Mouse (Mus musculus) liver, adult (tissue): ENCODE results near the gene Usp38.

Source experiments
- GATA4 ChIP-seq: IDR thresholded peaks from 2 replicates; pipeline ENCODE4 v1.6.1; 2014; ENCODE audit warnings: mild to moderate bottlenecking, low read length; ENCODE audit not compliant: insufficient replicate concordance

Usp38 gene

DNA sequence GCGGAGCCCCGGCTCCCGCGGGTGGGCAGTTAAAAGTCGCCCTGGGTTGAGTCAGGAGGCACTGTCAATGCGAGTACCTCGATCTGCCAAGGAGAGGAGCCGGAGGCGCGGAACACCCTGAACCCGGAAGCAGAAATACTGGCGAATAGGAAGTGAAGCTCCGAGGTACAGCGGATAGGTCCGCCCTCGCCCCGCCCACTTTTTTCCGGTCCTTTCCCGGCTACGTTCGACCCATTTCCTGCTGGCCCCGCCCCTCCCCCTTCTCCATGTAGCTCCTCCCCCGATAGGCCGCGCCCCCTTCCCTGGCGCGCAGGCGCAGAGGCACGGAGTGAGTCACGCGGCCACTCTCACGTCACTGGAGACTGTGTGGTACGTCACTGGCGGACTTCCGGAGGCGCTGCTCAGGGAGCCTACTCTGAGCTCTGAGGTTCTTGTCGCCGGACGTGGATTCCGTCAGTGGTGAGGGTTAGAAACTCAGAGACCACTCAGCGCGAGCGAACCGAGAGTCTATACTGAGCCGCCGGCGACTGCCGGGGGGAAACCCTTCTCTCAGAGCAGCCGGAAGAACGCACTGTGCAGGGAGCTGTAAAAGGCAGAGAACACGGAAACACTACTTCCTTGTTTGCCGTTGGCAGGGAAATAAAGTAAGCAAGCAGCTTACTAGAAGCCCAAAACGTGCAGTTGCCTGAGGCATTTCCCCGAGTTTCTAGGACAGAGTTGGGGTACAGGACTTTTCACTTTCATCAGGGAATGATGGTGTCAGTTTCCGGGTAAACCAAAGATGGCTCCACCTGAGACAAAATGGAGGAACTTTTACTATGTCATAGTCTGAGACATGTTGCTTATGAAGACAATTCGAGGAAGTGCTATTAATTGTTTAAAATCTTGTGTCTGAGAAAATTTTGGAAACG is at the start of gene Usp38:
Gene Usp38, minus strand, starts transcription at position 140 of the 911 bp plus-strand sequence.
- TF ChIP-seq GATA4 = no peak; the same call in 1 of the 2 replicates

DNA sequence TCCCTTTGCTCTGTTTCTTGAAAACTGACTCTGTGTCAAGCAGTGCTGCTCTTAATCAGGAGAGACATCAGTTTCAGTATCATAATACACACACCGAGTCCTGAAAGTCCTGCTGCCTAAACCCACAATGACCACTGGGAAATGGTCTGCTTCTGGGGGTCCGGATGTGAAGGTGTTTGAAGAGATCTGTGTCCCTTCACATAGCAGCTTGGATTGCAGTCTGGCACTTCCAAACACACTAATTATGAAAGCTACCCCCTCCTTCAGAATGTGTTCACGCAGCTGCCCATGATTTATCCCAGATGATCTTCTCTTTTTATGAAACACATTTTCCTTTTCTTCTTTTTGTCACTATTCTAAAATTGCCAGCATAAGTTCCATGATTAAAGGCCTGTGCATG is 47.8 kb upstream of the Usp38 start:
- TF ChIP-seq GATA4 = no peak

DNA sequence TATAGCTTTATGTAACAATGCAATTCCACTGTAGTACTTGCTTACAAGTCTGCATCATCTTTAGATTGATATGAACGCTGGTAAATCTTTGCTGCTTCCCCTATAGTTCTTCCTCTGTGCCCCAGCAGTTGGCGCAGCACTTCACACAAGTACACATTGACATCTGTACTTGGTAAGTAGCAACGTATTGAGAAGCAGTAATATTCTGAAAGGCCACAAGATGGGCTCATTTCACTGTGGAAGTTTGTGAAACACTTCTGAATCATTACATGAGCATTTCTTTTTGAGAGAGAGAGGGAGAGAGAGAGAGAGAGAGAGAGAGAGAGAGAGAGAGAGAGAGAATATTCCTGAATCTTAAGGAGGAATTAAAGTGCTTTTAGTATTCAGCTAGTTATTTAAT is 47.2 kb upstream of the Usp38 start:
- no peak for TF ChIP-seq GATA4

DNA sequence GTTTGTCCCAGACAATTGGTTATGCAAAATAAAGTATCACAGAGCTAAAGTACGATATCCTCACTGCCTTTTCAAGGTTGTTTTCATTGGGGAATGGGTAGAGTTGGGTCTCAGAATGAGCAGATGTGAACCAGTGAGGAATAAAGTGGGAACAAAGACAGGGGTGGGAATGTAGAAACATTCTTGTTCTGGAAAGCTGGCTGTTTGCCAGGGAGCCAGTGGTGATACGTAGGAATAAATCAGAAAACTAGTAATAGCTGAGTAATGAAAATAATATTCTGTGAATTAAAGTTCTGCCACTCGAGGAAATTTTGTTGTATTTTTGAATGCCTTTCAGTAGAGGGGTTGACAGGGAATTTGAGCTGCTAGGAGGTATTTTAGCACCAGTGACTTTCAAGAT is 29.5 kb upstream of the Usp38 start:
- TF ChIP-seq GATA4 = no peak

DNA sequence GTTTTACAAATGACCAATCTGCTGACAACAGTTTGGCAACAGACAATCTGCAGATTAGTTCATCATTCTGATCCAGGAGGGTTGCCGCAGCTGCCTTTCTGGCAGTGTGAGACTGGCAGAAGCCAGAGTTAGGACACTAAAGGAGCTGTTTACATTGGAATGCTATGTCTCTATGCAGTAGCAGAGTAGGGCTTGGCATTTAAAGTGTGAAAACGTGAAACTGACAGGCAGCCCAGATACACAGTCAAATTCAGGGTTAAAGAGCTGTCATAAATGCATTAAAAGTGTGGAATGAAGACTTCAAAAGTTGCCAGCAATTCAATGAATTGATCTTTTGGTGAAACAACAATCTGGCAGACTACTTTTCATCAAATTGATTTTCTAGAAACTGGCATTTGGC is 13.3 kb upstream of the Usp38 start:
- TF ChIP-seq GATA4 = no peak

DNA sequence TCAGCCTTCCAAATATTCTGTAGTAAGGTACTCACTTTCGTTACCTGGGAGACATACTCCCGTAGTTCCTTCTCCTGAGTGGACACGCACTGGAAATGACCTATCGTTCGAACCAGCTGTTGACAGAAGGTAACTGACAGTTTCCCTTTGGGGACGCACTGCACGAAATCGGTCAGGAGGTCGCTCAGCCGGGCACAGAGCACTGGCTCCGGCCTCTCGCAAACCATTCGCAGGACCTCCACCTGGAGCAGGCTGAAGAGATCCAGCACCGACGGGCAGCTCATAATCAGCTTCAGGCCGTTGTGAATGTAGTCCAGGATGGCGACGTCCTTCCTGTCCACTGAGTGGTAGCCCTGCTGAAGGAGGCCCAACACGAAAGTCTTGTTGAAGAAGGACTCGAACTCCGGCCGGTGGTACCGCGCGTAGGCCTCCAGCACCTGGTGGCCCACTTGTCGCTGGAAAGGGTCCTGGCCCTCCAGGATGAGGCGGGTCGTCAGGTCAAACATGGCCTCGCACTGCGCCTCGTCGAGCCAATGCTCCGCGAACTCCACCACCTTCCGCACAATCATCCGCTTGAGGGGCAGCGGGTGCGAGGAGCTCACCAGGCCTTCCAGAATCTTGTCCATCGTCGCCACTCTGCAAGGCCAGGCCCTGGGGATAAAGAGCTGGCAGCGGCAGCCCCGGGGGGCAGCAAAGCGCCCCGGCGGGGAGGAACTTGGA is 757 bp downstream of the Usp38 start:
- TF ChIP-seq GATA4 = no peak

DNA sequence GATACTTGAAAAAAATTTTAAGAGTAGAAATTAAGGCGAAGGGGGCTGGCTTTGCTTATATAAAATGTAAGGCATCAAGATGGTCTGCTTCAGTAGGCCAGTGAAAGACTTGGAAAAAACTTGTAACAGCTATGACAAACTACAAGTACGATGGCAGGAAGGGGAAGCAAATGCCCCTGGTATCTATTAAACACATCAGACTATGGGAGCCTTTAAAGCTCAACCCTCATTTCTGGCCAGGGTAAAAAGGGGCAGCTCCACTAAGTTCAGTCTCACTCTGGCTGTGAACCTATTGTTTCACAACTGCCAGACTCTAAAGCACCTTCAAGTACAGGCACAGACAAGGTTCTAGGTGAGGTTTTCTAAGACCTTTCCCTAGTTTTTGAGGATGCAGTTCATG is 2.0 kb downstream of the Usp38 start:
- TF ChIP-seq GATA4 = no peak

DNA sequence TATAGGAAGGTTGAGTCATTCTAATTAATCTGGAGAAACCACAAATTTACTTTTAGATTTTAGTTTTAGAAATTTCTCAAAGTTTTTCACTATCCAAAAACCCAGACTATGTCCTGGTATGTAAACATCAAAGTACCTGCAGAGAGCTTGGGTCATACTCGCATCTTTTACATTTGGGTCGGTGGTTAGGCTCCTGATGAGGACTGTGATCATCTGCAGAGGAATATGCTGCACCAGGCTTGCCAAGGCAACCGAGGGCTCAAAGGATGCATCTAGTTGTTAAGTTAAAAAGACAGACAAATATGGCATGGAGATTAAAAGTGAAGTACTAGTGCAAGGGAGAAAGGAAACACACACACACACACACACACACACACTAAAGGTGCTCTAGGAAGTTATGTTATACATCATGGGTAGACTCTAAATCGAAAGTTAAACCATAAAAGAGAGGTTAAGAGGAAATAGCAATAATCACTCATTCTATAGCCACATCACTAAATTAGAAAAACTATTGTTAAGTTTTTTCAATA is 2.6 kb downstream of the Usp38 start:
- TF ChIP-seq GATA4 = no peak

DNA sequence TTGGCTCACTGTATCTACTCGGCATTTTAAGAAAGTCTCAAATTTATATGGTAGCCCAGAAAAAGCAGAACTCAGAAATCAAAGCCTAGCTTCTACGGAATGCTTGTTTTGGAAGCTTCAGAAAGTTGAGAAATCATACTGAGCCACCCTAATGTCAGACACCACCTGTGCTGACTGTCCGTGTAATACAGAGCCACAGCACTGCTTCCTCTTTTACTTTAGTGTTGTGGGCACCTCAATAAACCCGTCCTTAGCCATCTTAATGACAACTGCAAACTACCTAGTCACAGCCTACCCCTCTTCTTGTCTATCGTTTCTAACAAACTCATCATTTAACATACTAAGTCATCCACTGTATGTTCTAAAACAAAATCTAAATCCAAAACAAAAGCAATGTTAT is 4.3 kb downstream of the Usp38 start:
- TF ChIP-seq GATA4 = no peak

DNA sequence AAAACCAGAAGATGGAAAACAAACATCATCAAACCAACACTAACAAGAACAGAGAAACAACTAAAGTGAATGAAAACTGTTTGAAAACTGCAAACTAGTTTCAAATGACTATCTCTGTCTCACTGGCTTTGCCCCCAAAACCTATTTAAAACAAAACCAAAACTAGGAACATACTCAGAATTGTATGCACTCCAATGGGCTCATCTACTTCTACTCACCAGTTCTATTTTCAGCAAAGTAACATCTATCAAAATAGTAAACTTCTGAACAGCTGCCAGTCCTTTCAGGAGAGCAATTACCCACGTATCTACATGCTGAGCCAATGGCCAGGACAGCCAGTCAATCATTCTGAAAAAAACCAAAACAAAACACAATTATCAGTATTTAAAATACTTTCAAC is 9.6 kb downstream of the Usp38 start:
- no peak for TF ChIP-seq GATA4

DNA sequence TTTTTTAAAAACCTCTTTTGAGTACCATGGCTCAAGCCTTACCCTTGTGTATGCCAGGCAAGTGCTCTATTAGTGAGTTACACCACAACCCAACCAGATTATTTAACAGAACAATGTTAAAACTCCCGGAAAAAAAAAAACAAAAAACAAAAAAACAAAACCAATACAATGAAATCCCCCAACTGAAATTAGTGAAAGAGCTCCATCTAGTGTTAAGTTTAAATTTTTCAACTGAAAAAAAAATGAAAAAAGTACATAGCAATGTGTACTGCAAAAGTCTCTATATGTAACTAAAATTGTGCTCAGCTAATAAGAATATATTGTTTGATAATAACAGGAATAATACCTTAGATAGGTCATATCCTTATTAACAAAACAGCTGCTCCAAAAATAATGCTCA is 18.1 kb downstream of the Usp38 start:
- TF ChIP-seq GATA4 = no peak

DNA sequence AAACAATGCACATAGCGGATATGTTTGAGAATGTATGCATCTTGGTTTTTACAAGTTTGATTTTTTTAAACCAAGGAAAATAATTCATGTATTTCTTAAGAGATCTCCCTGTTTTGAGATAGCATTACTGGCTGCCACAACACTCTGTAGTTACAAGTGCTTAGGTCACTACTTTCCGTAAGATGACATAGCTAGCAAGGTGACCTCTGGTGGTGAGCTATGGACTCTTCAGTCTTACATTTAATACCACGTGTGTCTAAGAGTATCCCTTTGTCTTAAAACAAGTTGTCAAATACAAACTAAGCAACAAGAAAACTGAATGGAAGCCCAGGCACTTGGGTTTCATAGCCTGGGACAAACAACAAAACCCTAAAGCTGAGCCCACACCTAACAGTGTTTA is 22.8 kb downstream of the Usp38 start:
- TF ChIP-seq GATA4 = no peak

DNA sequence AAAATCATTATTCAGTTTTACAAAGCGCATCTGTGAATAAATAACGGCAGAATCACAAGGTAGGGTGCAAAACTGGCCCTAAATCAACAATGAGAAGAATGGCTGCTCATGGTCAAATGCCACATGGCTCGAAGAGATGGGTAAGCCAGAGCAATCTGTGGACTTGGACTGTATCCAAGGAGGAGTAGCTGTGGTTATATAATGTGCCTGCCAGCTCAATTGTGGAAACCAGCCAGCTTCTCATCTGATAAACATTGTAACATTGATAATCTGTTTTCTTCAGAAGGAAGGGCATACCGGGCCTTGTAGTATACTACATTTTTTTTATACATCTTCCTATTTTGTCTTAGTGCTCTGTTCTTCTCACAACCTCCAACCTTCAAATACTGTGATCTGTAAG is 31.9 kb downstream of the Usp38 start:
- peak; percentile 23; the same call in 1 of the 2 replicates for TF ChIP-seq GATA4

DNA sequence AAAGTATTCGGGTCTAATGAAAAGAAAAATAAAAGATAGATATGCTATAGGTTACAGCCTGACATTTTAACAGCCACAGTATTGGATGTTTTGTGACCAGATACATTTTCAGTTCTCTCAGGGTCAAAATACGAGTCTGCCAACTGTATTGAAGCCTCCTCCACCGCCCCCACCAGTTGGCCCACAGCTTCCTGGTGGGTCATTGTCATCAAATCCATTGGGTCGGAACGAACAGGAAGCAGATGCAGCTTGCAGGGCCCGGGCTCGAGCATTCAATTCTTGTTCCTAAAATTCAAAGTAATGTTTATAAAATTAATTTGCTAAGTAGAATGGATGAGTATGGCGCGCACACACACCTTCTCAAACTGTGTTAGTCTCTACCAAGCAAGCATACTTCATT is 33.0 kb downstream of the Usp38 start:
- no peak for TF ChIP-seq GATA4

DNA sequence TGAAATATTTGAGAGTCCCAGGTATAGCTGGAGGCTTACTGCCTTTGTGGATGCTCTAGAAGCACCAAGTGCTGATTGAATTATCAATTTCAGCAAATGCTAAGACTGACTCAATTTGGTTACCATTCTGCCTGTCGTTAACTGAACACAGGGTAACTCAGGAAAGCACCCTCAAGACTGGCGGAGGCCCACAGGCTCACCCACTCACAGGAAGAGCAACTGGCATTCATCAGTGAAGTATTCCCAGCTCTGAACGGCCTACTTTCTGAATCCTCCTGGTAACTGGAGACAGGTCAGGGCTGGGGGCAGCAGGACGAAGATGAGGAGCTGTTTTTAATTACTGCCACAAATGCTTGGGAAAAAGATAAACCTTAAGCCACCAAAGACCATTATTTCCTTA is 34.7 kb downstream of the Usp38 start:
- no peak for TF ChIP-seq GATA4

DNA sequence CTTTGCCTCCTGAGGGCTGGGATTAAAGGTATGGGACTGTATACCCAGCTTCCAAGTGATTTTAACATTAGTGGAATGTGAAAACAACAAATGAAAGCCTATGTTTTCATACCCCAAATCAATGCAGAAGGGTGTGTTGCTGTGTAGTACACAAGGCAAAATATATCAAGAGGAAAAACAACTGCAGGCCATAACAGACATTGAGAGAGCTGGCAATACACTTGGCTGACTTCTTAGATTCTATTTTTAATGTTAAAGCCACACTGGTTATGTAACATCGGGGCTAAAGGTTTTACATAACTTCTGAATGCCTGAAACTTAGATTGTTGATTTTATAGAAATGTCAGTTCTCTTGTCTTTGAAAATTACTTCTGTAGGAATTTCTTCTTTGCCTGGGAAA is 37.5 kb downstream of the Usp38 start:
- TF ChIP-seq GATA4 = no peak
